Mouse (Mus musculus) bone marrow macrophage, adult 2 months (primary cell): ENCODE results near the gene Ogg1.

ENCODE experiments used
- CTCF ChIP-seq: IDR thresholded peaks from 2 replicates; pipeline ENCODE4 v1.5.1; 2012; ENCODE audit warnings: low read depth, mild to moderate bottlenecking, low read length, moderate library complexity
- POLR2A ChIP-seq: IDR thresholded peaks from 2 replicates; pipeline ENCODE4 v1.6.1; 2012; ENCODE audit warnings: mild to moderate bottlenecking, low read depth, low read length, borderline replicate concordance

DNA sequence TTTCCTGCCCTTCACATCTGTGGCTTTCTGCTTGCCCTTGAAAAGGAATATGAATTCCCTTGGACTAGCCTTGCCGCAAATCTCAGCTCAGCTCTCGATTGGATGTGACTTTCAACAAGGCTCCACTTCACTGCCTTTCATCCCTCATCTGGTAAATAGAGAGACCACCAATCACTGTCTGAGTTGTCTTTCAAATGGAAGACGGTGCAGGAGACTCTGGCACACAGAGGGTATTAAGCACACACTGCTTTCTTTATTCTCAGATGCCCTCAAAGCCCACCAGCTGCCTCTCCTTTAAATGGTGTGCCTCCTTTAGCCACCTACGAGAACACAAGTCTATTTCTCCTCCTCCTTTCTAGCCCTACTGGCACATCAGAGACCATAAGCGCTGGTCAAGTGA lies 41.8 kb downstream of the Ogg1 start:
- TF ChIP-seq CTCF, result no peak
- no peak for TF ChIP-seq POLR2A
